Mouse (Mus musculus): ENCODE results near the gene Hmgb1.

DNA sequence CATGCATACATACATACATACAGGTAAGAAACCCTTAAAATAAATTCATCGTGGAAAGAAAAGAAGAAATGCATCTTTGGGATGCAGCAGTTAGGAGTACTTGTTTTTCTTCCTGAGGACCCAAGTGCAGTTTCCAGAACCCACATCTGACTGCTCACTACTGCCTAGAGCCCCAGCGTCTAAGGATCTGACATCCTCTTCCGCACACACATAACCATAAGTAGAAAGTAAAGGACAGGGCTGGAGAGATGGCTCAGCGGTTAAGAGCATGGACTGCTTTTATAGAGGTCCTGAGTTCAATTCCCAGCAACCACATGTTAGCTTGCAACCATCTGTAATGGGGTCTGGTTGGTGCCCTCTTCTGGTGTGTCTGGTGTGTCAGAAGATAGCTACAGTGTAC, 151.9 kb downstream of the Hmgb1 start:
- TF ChIP-seq E2F4 (IDR thresholded peaks at IDR 0.05; ENCODE audit: insufficient read depth), result no peak
- no peak for TF ChIP-seq POLR2AphosphoS2 (IDR thresholded peaks at IDR 0.05; ENCODE audit: insufficient read length, low read depth)
- TF ChIP-seq POLR2A (IDR thresholded peaks at IDR 0.05; ENCODE audit: insufficient read length, low read depth), result no peak
- TF ChIP-seq USF1 (IDR thresholded peaks at IDR 0.05; ENCODE audit: low read depth), result no peak
- no peak for TF ChIP-seq TCF12 (IDR thresholded peaks at IDR 0.05; ENCODE audit: insufficient read depth, poor library complexity, severe bottlenecking)
- no peak for TF ChIP-seq CEBPB (IDR thresholded peaks at IDR 0.05; ENCODE audit: insufficient read depth, poor library complexity, severe bottlenecking)
- TF ChIP-seq MAX (IDR thresholded peaks at IDR 0.05; ENCODE audit: low read depth), result no peak
- no peak for TF ChIP-seq TCF3 (IDR thresholded peaks at IDR 0.05; ENCODE audit: insufficient read length, low read depth)
- no peak for TF ChIP-seq MYOG (IDR thresholded peaks at IDR 0.05; ENCODE audit: control insufficient read depth in 1 of 3, insufficient read depth in 1 of 3, insufficient read length in 2 of 3, low read depth in 2 of 3)
- no peak for TF ChIP-seq MYOD1 (IDR thresholded peaks at IDR 0.05; ENCODE audit: control insufficient read depth in 1 of 3, insufficient read length in 2 of 3, low read depth in 2 of 3)
- no peak for TF ChIP-seq REST (IDR thresholded peaks at IDR 0.05; ENCODE audit: insufficient read depth, insufficient read length)
